Mouse (Mus musculus): Measurements from ENCODE around the gene Atxn7l1.

The Atxn7l1 gene

GRCm38 (mm10) chr12:33147497-33148267, at the start of gene Atxn7l1:
Gene Atxn7l1 (plus strand): TSS chr12:33147693.
- DNase-seq (ENCODE audit: low spot score in 2 of 2), result peak; percentile 72 to 83

- no peak for DNase-seq (ENCODE audit: low spot score in 2 of 2)
Measured at GRCm38 (mm10) chr12:33101627-33102026, 45.9 kb upstream of the Atxn7l1 start.

- DNase-seq (ENCODE audit: low spot score in 2 of 2), result no peak
Measured at GRCm38 (mm10) chr12:33102342-33103115, 45.0 kb upstream of the Atxn7l1 start.

GRCm38 (mm10) chr12:33105724-33106123, 41.8 kb upstream of the Atxn7l1 start:
- DNase-seq (ENCODE audit: low spot score in 2 of 2), result no peak

GRCm38 (mm10) chr12:33106438-33107167, 40.9 kb upstream of the Atxn7l1 start:
- DNase-seq (ENCODE audit: low spot score in 2 of 2), result no peak

- DNase-seq (ENCODE audit: low spot score in 2 of 2), result no peak
Measured at GRCm38 (mm10) chr12:33109531-33109930, 38.0 kb upstream of the Atxn7l1 start.

- no peak for DNase-seq (ENCODE audit: low spot score in 2 of 2)
Measured at GRCm38 (mm10) chr12:33110894-33111471, 36.5 kb upstream of the Atxn7l1 start.

GRCm38 (mm10) chr12:33118624-33119301, 28.7 kb upstream of the Atxn7l1 start:
- peak; percentile 2 to 18 for DNase-seq (ENCODE audit: low spot score in 2 of 2)

- peak in 1 of 2 experiments; percentile 46 for DNase-seq (ENCODE audit: low spot score in 2 of 2)
Measured at GRCm38 (mm10) chr12:33125594-33126227, 21.8 kb upstream of the Atxn7l1 start.

GRCm38 (mm10) chr12:33126243-33126642, 21.2 kb upstream of the Atxn7l1 start:
- DNase-seq (ENCODE audit: low spot score in 2 of 2), result no peak

- DNase-seq (ENCODE audit: low spot score in 2 of 2), result no peak
Measured at GRCm38 (mm10) chr12:33128121-33128520, 19.4 kb upstream of the Atxn7l1 start.

GRCm38 (mm10) chr12:33128702-33129101, 18.8 kb upstream of the Atxn7l1 start:
- no peak for DNase-seq (ENCODE audit: low spot score in 2 of 2)

- peak; percentile 5 to 10 for DNase-seq (ENCODE audit: low spot score in 2 of 2)
Measured at GRCm38 (mm10) chr12:33129410-33129809, 18.1 kb upstream of the Atxn7l1 start.

GRCm38 (mm10) chr12:33130401-33130800, 17.1 kb upstream of the Atxn7l1 start:
- no peak for DNase-seq (ENCODE audit: low spot score in 2 of 2)

GRCm38 (mm10) chr12:33131796-33132195, 15.7 kb upstream of the Atxn7l1 start:
- peak; percentile 37 for DNase-seq (ENCODE audit: low spot score in 2 of 2)

- no peak for DNase-seq (ENCODE audit: low spot score in 2 of 2)
Measured at GRCm38 (mm10) chr12:33137857-33138256, 9.6 kb upstream of the Atxn7l1 start.

- no peak for DNase-seq (ENCODE audit: low spot score in 2 of 2)
Measured at GRCm38 (mm10) chr12:33139083-33139482, 8.4 kb upstream of the Atxn7l1 start.

- no peak for DNase-seq (ENCODE audit: low spot score in 2 of 2)
Measured at GRCm38 (mm10) chr12:33144456-33144855, 3.0 kb upstream of the Atxn7l1 start.

GRCm38 (mm10) chr12:33146622-33147433, 665 bp upstream of the Atxn7l1 start:
- DNase-seq (ENCODE audit: low spot score in 2 of 2), result no peak

All from natural killer cell, adult 2 months (primary cell).